Mouse (Mus musculus): Measurements from ENCODE around the gene Ctrb1.

The Ctrb1 gene

GRCm38 (mm10) chr8:111690960-111691445, at the start of gene Ctrb1:
Gene Ctrb1 (minus strand): TSS chr8:111691010.
- no peak for DNase-seq

GRCm38 (mm10) chr8:111740301-111740711, 49.5 kb upstream of the Ctrb1 start:
- DNase-seq: peak; percentile 61

- peak; percentile 41 for DNase-seq
Measured at GRCm38 (mm10) chr8:111739604-111740003, 48.8 kb upstream of the Ctrb1 start.

DNA sequence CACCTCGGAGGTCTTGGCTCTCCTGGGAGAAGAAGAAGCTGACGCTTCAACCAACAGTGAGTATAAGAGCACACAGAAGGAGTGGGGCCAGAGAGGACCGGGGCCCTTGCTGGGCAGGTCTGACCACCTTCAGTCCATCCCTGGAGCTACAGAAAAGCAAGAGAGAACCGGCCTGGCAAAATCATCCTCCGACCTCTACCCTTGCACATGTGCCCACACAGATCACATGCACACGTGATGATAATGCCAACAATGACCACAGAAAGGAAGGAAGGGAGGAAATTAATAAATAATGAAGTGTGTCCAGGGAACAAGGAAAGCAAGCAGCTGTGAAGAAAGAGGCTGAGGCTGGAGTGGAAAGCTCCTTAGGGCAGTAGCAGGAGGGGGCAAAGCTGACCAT, 48.1 kb upstream of the Ctrb1 start:
- peak; percentile 37 for DNase-seq

DNA sequence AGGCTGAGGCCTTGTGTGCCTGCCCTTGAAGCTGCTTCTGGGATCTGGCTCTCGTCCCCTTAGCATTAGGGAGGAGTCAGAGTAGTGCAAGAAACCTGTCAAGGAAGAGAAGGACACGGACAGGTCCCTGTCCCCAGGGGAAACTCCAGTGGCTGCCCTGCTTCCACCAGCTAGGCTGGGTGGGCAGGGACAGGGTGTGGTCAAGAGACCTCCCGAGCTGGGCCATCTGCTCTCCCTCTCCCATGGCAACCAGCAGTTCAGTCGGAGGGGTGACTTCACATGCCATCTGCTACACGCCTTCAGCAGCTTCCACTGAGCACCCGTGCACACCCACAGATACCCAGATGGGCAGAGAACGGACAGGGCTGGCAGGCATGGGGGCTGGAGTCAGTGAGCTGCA, 45.5 kb upstream of the Ctrb1 start:
- peak; percentile 19 for DNase-seq

- no peak for DNase-seq
Measured at GRCm38 (mm10) chr8:111735791-111736190, 45.0 kb upstream of the Ctrb1 start.

- DNase-seq: peak; percentile 69
Measured at GRCm38 (mm10) chr8:111735335-111735761, 44.5 kb upstream of the Ctrb1 start.

GRCm38 (mm10) chr8:111734244-111734960, 43.6 kb upstream of the Ctrb1 start:
- DNase-seq: peak; percentile 27

- DNase-seq: peak; percentile 71
Measured at GRCm38 (mm10) chr8:111733581-111734243, 42.9 kb upstream of the Ctrb1 start.

DNA sequence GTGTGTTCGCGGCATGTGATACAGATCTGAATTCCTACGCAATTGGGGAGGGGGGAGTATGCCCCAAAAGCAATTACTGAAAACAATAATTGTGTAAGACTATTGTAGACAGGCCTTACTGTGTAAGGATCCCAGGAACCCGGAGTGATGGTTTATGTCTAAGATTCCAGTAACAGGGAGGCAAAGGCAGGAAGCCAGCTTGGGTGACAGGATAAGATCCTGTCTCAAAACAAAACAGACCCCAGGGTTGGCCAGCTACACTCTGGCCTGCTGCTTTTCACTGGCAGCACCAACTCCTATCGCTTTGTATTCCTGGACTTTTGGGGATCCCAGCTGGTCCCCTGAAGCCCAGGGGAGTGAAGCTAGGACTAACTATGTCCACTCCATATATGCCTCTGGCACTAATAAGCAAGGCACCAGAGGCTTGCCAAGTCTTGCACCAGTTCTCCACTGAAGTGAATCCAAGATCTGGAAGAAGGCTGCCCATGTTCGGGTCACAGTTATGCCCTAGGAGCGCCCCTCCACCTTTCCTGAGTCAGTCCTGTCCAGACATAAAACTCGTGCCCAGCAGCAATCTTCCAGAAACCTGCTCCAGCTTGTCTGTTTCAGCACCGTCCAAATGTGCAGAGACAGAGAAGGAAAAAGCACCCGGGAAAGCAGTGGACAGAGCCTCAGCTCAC, 41.7 kb upstream of the Ctrb1 start:
- peak; percentile 59 for DNase-seq

- peak; percentile 99 for DNase-seq
Measured at GRCm38 (mm10) chr8:111732004-111732403, 41.2 kb upstream of the Ctrb1 start.

- peak; percentile 59 for DNase-seq
Measured at GRCm38 (mm10) chr8:111731231-111731977, 40.6 kb upstream of the Ctrb1 start.

DNA sequence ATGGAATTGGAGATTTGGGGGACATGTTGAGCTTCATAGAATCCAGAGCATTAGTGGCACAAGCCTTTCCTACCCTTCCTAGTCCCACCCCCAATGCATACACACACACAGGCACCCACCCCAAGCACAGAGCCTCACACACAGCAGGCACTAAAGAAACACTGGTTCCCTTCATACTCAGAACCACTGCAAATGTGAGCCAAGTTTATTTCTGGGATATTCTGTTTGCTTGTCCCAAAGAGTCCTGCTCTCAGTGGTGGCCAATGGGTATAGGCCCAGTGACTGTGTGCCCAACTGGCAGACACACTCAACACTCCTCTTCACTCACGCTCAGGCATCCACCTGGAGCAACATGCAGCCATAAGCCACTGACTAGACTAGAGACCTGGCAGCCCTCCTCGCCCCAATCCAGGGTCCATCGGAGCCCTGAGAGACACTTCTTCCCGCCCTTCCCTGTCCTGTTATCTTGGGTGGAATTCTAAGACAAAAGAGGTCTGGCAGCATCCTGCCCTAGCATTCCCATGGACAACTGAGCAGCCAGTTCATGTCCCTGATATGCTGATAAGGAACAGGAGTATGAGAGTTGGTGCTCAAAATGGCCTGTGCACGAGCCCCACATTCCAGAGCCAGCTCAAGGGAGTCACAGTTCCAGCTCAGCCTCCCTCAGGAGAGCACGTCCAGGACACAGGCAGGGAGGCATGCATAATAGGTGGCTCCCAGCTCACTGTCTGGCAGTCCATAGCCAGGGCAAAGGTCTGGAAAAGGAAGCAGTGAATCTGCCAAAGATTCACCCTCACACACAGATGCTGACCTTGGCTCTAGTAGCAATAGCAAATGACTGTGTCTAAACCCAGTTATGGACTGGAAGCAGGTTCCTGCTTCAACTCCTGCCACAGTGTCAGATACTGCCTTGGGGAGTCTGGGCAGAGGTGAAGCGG, 38.7 kb upstream of the Ctrb1 start:
- peak; percentile 80 for DNase-seq

DNA sequence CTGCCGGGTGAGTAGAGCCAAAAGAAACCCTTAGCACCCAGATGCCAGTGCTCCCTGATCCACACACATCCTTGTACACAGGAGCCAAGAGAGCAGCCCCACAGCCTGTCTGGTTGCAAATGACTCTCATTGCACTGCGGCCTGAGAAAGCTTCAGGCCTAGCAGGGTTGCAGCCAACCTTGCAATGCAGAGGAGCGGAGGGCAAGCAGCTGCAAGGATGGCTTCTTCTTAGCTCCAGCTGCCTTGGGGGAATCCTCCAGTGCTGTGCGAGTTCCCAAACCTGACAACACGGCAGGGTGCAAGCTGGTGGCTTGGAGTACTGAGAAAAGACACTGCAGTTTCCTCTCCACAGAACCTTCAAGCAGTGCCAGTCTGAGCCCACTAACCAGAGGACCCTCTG, 37.7 kb upstream of the Ctrb1 start:
- DNase-seq: peak; percentile 14

DNA sequence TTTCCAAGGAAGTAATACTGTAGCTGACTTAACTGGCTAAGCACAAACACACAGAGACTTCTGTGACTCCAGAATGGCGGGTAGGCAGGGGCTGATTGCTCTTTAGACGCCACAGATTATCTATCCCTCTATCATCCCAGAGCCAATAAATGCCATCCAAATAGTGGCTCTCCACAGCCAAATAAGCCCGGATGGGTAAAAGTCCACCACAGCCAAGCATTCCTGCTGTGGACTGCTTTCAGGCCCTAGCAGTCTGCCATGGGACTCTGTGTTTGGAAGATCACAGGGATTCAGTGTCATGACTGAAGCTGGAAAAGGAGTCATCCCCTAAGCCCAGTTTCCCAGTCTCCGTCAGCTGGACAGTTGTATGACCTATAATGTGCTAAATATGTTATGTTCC, 36.7 kb upstream of the Ctrb1 start:
- peak; percentile 13 for DNase-seq

GRCm38 (mm10) chr8:111726102-111726900, 35.5 kb upstream of the Ctrb1 start:
- DNase-seq: peak; percentile 82

GRCm38 (mm10) chr8:111725341-111725740, 34.5 kb upstream of the Ctrb1 start:
- peak; percentile 11 for DNase-seq

DNA sequence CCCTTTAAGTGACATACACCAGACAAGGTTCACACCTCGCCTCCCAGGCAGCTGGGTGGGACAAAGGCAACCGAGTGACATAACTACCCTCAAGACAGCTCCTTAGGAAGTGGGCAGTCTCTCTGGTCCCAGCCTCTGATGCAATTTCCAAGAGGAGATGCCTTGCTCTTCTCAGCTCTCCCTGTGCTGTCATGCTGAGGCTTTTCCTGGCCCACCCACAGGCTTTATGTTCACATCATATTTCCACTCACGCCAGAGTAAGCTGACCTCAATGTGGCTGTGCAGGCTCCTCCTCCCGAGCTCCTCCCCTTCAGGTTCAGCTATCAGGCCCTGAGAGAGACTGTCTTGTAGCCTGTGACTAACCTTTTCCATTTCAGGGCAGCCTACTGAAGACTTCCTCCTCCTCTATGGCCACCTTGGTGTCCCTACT, 29.3 kb upstream of the Ctrb1 start:
- DNase-seq: no peak

DNA sequence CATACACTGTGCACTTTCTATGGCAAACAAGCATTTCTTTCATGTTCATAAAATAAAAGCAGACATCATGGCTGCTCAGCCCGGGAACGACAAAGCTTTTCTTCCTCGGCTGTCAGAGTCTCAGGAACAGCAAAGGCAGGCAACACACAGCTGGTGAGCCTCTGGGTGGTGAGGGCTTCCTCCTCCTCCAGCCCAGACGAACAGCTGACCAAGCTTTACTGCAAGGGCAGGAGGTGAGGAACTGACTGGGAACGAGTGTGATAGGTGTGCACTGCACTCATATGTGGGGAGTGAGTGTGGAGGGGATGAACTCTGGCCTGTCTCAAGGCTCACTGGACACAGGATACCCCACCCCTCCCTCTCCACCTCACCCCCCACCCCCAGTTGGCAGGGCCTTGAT, 28.1 kb upstream of the Ctrb1 start:
- peak; percentile 47 for DNase-seq

DNA sequence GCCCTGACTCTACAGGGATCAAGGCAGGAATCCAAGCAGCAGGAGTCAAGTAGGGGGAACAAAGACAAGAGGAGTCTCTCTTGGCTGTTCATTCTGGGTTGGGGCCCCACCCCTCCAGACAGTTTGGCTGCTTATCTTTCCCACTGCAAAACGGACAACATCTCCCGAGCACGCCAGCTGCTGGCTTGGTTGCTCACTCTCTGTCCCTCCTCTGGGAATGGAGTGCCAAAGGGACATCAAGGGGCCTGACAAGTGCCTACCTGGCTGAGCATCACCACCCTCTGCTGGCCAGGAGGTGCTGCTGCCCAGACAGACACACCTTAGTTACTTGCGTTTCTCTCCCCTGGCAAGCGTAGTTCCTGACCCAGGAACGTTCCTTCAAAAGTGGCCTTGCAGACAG, 27.1 kb upstream of the Ctrb1 start:
- peak; percentile 60 for DNase-seq

DNA sequence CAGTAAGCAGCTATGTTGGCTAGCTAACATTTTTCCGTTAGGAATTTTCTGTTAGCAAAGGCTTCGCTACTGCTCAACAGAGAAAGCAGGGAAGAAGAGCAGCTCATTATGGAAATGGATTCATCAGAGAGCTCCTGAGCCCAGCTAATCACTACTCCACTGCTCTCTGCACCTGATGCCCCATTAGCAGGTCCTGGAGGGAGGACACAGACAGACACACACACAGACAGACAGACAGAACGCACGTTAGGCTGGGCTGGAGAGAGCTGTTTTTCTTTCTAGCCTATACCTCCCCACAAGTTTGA, 26.6 kb upstream of the Ctrb1 start:
- no peak for DNase-seq
